Mouse (Mus musculus) thymus, adult 2 months (tissue): ENCODE results near the gene Dram1. TPM values are rescaled to one million over a fixed set of nuclear protein-coding genes. Genes with fewer than 3 reads are reported as not detected.

ENCODE experiments used
- DNase-seq: peaks from one replicate; pipeline ENCODE4 v3.0.0; 2021
- H3K27ac ChIP-seq: fragments of 200-500 bp; 2 replicates; pipeline ENCODE4 v1.5.1; 2012; ENCODE audit warnings: low read length, control low read depth; ENCODE audit not compliant: control insufficient read depth, insufficient read depth
- H3K27me3 ChIP-seq: fragments of 200-500 bp; 2 replicates; pipeline ENCODE4 v1.6.1; 2012; ENCODE audit warnings: mild to moderate bottlenecking, low read length, moderate library complexity, mixed read lengths; ENCODE audit not compliant: control insufficient read depth, insufficient read depth
- H3K36me3 ChIP-seq: fragments of 200-500 bp; 2 replicates; pipeline ENCODE4 v1.6.1; 2012; ENCODE audit warnings: mild to moderate bottlenecking, low read length, moderate library complexity; ENCODE audit not compliant: control insufficient read depth, insufficient read depth
- H3K4me1 ChIP-seq: fragments of 200-500 bp; replicated peaks from 2 replicates; pipeline ENCODE4 v1.6.1; 2012; ENCODE audit warnings: low read length; ENCODE audit not compliant: control insufficient read depth, insufficient read depth
- H3K4me3 ChIP-seq: fragments of 200-500 bp; 2 replicates; pipeline ENCODE4 v1.5.1; 2012; ENCODE audit warnings: mild to moderate bottlenecking, low read length, control low read depth, moderate library complexity; ENCODE audit not compliant: control insufficient read depth, insufficient read depth
- CTCF ChIP-seq: fragments of 200-500 bp; IDR thresholded peaks from 2 replicates; pipeline ENCODE4 v1.5.1; 2012; ENCODE audit warnings: mild to moderate bottlenecking, control low read depth, low read length, moderate library complexity, borderline replicate concordance; ENCODE audit not compliant: control insufficient read depth, poor library complexity, insufficient read depth; ENCODE audit errors: extremely low read depth
- POLR2A ChIP-seq: fragments of 200-500 bp; IDR thresholded peaks from 2 replicates; pipeline ENCODE4 v1.6.1; 2012; ENCODE audit warnings: mild to moderate bottlenecking, low read length, control low read depth, moderate library complexity; ENCODE audit not compliant: control insufficient read depth, poor library complexity, insufficient read depth; ENCODE audit errors: extremely low read depth
- WGBS: fragments of 180-500 bp; shearing (Covaris S2); methylation state at CpG from one replicate; pipeline ENCODE4 v1.1.7; 2018; 5-methylcytosine and 5-hydroxymethylcytosine counted together
- polyA plus RNA-seq: library from polyadenylated mRNA; depleted of rRNA; stranded (reverse); fragments of >200 nt; gene quantifications from 2 replicates; pipeline ENCODE4 v1.2.3, GENCODE M21; 2012

Dram1 gene
- polyA plus RNA-seq, 1 experiment, result 24.9 TPM

DNA sequence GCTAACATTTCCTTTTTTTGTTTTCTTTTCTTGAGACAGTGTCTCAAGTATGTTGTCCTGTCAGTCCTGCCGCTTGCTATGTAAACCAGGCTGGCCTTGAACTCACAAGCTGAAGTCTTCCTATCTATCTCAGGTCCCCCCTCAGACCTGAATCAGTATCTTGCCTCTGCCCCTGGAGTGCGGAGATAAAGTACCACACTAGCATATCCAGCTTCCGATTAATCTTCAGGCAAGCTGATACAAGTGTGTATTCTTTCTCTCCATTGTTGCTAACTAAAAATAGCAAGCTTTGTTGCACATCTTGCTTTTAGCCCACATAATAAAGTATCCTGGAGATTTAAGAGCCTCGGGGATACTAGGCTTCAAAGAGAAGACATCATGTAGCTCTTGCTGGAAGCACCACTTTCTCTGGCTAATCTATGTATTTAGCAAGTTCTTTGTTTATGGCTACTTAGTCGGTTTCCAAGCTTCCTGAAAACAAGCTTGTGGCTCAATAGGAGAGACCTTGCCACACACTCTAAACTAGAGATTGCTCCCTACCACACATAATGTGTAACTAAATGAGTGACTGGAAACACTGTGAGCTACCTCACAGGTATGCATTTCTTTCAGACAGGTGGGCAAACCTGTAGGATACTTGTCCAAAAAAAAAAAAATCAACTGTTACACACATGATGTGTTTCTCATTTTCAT lies 27.3 kb downstream of the Dram1 start:
- H3K27ac ChIP-seq, result no peak overlapping the region

DNA sequence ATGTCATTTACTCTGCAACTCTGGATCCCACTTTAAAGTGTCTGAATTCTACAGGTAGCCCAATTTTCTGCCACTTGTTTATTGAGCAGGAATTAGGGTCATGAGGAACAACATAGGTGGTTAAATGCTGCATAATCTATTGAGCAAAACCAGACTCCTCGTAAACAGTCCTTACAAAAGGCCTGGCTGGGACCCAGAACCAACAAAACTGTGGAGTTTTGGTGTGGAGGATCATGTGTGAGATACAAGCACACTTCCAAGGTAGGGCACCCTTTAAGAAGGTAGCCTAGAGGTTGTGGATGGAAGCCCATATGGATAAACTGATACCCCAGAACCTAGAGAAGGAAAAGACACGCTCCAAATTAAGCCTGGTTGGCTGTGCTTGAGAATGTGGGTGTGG lies 28.2 kb downstream of the Dram1 start:
- H3K4me1 ChIP-seq, result no peaks in the 10 kb centered on the region
- TF ChIP-seq CTCF, result no peak
- no peak for TF ChIP-seq POLR2A
- H3K36me3 ChIP-seq, result no peaks in the 10 kb centered on the region
- no peak overlapping the region for H3K4me3 ChIP-seq
- no peak overlapping the region for H3K27ac ChIP-seq
- no peak for DNase-seq
- WGBS, result 94% methylated on average over 2 of the region's 2 CpGs
- H3K27me3 ChIP-seq, result no peaks in the 10 kb centered on the region

More for the DNA sequence above, 27.3 kb downstream of the Dram1 start:
- no peak for DNase-seq
- H3K4me3 ChIP-seq, result no peak overlapping the region
- no peak for TF ChIP-seq CTCF
- TF ChIP-seq POLR2A, result no peak
- H3K4me1 ChIP-seq, result peaks cover 2% of the 10 kb centered on the region
- no peaks in the 10 kb centered on the region for H3K36me3 ChIP-seq
- no peaks in the 10 kb centered on the region for H3K27me3 ChIP-seq
- WGBS, result 87% methylated on average over 5 of the region's 5 CpGs

DNA sequence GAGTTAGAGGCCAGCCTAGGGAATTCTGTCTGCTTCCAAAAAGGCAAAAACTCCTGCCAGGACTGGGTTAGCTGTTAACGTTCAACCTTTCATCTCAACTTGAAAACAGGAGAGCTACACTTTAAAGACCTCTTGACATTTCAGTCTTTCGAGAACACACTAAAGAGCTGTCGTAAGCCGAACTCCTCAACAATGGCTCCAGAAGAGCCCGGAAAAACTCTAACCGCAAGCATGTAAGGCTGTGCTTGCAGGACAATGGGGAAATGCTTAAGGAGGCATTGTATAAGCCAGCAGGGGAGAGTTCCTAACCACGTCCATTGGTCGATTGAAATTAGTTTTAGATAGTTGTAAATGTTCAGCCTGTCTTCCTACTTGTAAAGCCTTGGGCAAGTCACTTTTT lies 29.1 kb downstream of the Dram1 start:
- Histone ChIP-seq H3K27me3 (no peaks in the 10 kb centered on the region), H3K4me1 (no peaks in the 10 kb centered on the region), H3K27ac (no peak overlapping the region), H3K4me3 (no peak overlapping the region), H3K36me3 (no peaks in the 10 kb centered on the region)
- DNase-seq, result no peak
- 55% methylated on average over 8 of the region's 8 CpGs for WGBS
- no peak for TF ChIP-seq CTCF
- TF ChIP-seq POLR2A, result no peak

DNA sequence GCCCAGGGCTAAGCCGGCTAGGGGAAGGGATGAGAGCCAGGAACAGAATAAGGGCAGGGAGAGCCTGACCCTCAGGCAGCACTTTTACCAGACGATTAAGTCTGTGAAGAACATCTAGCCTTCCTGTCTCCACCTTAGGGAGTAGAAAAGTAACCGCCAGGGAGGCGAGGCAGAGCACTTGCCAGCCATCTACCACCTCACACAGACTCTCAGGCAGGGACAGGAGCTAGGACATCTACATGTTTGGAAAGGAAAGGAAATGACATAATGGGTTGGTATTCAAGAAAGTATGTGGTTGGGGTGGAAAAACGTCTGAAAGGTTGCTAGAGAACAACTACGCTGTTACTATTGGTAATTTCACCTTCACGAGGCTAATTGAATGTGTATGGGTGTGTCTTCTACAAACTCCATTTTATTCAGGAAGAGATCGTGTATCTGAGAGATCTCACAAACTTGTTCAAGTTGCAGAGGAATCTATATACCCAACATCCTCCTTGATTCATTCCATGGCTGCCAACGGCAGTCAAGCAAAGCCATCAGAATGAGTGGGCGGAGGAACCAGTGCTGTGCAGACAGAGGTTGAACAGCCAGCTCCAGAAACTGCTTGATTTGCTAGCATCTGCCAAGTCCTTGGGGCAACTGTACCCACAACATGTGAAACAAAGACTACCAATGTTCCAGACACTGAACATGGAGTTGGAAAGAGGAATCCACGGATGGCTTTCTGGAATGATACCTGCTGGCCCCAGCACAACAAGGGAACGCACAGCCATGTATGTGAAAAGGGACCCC lies 32.2 kb downstream of the Dram1 start:
- no peaks in the 10 kb centered on the region for H3K4me1 ChIP-seq
- TF ChIP-seq POLR2A (no peak), CTCF (no peak)
- DNase-seq, result no peak
- H3K27me3 ChIP-seq, result no peaks in the 10 kb centered on the region
- H3K4me3 ChIP-seq, result no peak overlapping the region
- 61% methylated on average over 12 of the region's 12 CpGs for WGBS
- H3K27ac ChIP-seq, result no peak overlapping the region
- H3K36me3 ChIP-seq, result no peaks in the 10 kb centered on the region

DNA sequence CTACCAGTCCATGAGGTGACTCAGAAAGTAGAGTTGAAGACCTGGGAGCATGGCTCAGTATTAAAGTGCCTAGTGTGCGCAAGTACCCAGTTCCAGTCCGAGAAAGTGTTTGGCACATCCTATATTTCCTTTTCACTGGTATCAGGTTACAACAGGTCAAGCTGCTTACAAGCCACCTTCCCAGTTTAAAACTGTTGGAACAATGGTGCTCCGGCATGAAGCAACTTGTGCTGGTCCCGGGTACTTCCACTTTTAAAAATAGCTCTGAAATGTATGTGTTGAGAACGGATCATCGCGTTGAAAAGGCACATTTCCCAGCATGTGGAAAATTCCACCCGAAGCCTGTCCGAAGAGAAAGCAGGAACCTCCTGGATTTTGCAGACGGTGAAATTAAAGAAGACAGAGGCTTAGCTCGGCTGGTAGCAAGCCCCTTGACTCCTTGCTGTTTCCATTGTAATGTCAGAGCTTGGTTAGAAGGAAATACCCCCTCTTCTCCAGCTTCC lies 32.9 kb downstream of the Dram1 start:
- Histone ChIP-seq H3K27ac (no peak overlapping the region), H3K4me1 (no peaks in the 10 kb centered on the region), H3K27me3 (no peaks in the 10 kb centered on the region), H3K36me3 (no peaks in the 10 kb centered on the region), H3K4me3 (no peak overlapping the region)
- no peak for DNase-seq
- 36% methylated on average over 11 of the region's 11 CpGs for WGBS
- TF ChIP-seq POLR2A (no peak), CTCF (no peak)

DNA sequence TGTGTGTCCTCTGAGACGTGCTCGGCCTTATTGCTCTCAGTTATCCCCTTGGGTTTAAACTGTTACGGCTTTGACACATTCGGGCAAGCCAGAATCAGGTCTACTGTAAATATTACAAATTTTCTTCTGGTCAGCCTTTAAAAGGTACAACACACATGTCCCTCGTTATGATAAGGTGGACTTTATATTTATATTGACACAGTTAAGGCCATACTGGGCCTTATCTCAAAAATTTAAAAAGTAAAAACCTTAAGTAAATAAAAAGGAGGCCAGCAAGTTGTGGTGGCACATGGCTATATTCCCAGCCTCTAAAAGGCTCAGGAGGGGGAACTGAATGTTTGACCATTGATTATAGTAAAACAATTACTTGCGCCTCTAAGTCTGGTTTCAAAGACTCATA lies 37.5 kb downstream of the Dram1 start:
- WGBS, result 96% methylated on average over 6 of the region's 6 CpGs
- Histone ChIP-seq H3K27ac (no peak overlapping the region), H3K36me3 (no peaks in the 10 kb centered on the region), H3K27me3 (no peaks in the 10 kb centered on the region), H3K4me1 (peaks cover 6% of the 10 kb centered on the region), H3K4me3 (no peak overlapping the region)
- TF ChIP-seq POLR2A (no peak), CTCF (no peak)
- DNase-seq, result no peak

DNA sequence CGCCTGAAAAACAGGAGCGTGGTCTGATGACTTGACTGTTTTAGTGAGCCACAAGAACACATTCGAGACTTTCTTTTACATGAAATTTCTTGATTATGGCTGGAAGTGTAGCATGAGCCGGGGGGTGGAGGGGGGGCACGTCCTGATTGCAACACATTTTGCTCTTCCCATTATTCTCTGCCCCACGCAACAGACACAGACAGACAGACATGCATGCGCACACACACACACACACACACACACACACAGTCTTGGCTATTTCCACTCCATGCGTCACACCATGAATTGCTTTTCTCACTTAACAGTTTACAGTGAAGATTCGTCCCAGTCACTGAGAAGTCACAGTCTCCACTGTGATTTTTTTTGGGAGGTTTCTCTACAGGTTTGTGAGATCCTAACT lies 38.2 kb downstream of the Dram1 start:
- no peak overlapping the region for H3K4me3 ChIP-seq
- DNase-seq, result no peak
- H3K27ac ChIP-seq, result no peak overlapping the region
- TF ChIP-seq POLR2A (no peak), CTCF (no peak)
- H3K36me3 ChIP-seq, result no peaks in the 10 kb centered on the region
- WGBS, result 85% methylated on average over 9 of the region's 9 CpGs
- no peaks in the 10 kb centered on the region for H3K27me3 ChIP-seq
- peaks cover 7% of the 10 kb centered on the region for H3K4me1 ChIP-seq
